Mouse (Mus musculus) ES-Bruce4 (cell line): ENCODE data around the gene St3gal6.

Experiments used
- CTCF ChIP-seq: IDR thresholded peaks from one replicate; pipeline ENCODE4 v1.8.1; 2011; ENCODE audit warnings: low read depth, low read length
- EP300 ChIP-seq: IDR thresholded peaks from 2 replicates; pipeline ENCODE4 v1.6.1; 2011; ENCODE audit warnings: low read depth, low read length; ENCODE audit not compliant: insufficient read depth
- POLR2A ChIP-seq: IDR thresholded peaks from one replicate; pipeline ENCODE4 v1.8.1; 2011; ENCODE audit warnings: low read length; ENCODE audit not compliant: insufficient read depth

- TF ChIP-seq CTCF (no peak), EP300 (no peak), POLR2A (no peak)
These were observed 61.5 kb downstream of the St3gal6 start for GRCm38 (mm10) chr16:58462519-58462918.
